Comparison of ENCODE assay signal across 22 mouse cellular contexts in genomic region chr4:29138771-29139301, GRCm38 (mm10).
DNase-seq lines count a peak whose midpoint lies in the region; ATAC-seq and TF ChIP-seq lines count a peak whose summit lies in the region.
"Had no signal": no experiment of that assay in that cellular context is flagged by ENCODE, and none has a peak within 500 bp of the region (broad histone marks: within the 10 kb centered on the region; RNA-seq: fewer than 3 reads in every experiment).

No protein-coding gene starts in this region.

- ATAC-seq in lung, embryonic 14.5 days (ENCODE audit: insufficient read depth), result peak; percentile 72
- peak; percentile 44 for ATAC-seq in lung, postnatal 0 days
- peak; percentile 44; the same call in 1 of the 2 replicates for ATAC-seq in megakaryocyte progenitor cell, adult 5-6 weeks (replicated peaks; ENCODE audit: poor library complexity)
- ATAC-seq: CD4-positive, CD25-positive, alpha-beta regulatory T cell, adult 4 months; forebrain, embryonic 14.5 days; forebrain, postnatal 0 days had no signal

- no peaks in the 10 kb centered on the region for H3K27me3 ChIP-seq in lung, embryonic 14.5 days (ENCODE audit: insufficient read depth, low read length)
- H3K27me3 ChIP-seq in lung, postnatal 0 days (replicated peaks; ENCODE audit: insufficient read depth, low read length), result no peaks in the 10 kb centered on the region
- H3K27me3 ChIP-seq: embryonic facial prominence, embryonic 12.5 days; embryonic facial prominence, embryonic 15.5 days; hindbrain, embryonic 12.5 days; hindbrain, embryonic 15.5 days had no signal

- no peaks in the 10 kb centered on the region for H3K9me3 ChIP-seq in lung, embryonic 14.5 days (ENCODE audit: low read depth, low read length)
- no peaks in the 10 kb centered on the region for H3K9me3 ChIP-seq in lung, postnatal 0 days (ENCODE audit: low read length)
- H3K9me3 ChIP-seq: embryonic facial prominence, embryonic 12.5 days; embryonic facial prominence, embryonic 15.5 days; hindbrain, embryonic 12.5 days; hindbrain, embryonic 15.5 days had no signal

- TF ChIP-seq POLR2A in lung, adult 2 months (IDR thresholded peaks at IDR 0.05; ENCODE audit: borderline replicate concordance, extremely low read depth, low read depth, low read length), result no peak

- H3K4me3 ChIP-seq in lung, embryonic 14.5 days (ENCODE audit: low read depth, low read length), result no peak overlapping the region
- H3K4me3 ChIP-seq in lung, postnatal 0 days (ENCODE audit: low read depth, low read length), result no peak overlapping the region
- H3K4me3 ChIP-seq in lung, adult 2 months (replicated peaks; ENCODE audit: extremely low read depth, low read depth, low read length), result no peak overlapping the region
- H3K4me3 ChIP-seq: embryonic facial prominence, embryonic 12.5 days; embryonic facial prominence, embryonic 15.5 days; gastrocnemius, adult 2 months; hindbrain, embryonic 12.5 days; hindbrain, embryonic 15.5 days had no signal

- H3K36me3 ChIP-seq in lung, embryonic 14.5 days (ENCODE audit: insufficient read depth), result no peaks in the 10 kb centered on the region
- H3K36me3 ChIP-seq in lung, postnatal 0 days (ENCODE audit: insufficient read depth, low read length), result no peaks in the 10 kb centered on the region
- H3K36me3 ChIP-seq: embryonic facial prominence, embryonic 12.5 days; embryonic facial prominence, embryonic 15.5 days; hindbrain, embryonic 12.5 days; hindbrain, embryonic 15.5 days had no signal

- peaks cover 3% of the 10 kb centered on the region; the same call in 1 of the 2 replicates for H3K4me1 ChIP-seq in lung, embryonic 14.5 days (ENCODE audit: insufficient read depth)
- H3K4me1 ChIP-seq in lung, postnatal 0 days (ENCODE audit: insufficient read depth, low read depth, low read length), result no peaks in the 10 kb centered on the region
- no peaks in the 10 kb centered on the region for H3K4me1 ChIP-seq in lung, adult 2 months (ENCODE audit: control insufficient read depth, insufficient read depth, low read length)
- H3K4me1 ChIP-seq: embryonic facial prominence, embryonic 12.5 days; hindbrain, embryonic 15.5 days had no signal

- peak; percentile 78 for DNase-seq in lung, embryonic 14.5 days
- DNase-seq in lung, postnatal 10 days, result no peak
- peak; percentile 38 for DNase-seq in lung, postnatal 0 days (ENCODE audit: low spot score)
- DNase-seq in lung, adult 2 months, result no peak
- DNase-seq in ovary, postnatal 14 days (ENCODE audit: low spot score), result no peak
- DNase-seq: adrenal gland, postnatal 10 days; adrenal gland, postnatal 36 days; cerebellum, adult 18-20 months; cerebellum, adult 9-10 months; cerebellum, postnatal 25 days; forebrain, postnatal 0 days; gastrocnemius, adult 2 months; gastrocnemius, postnatal 14 days; heart, adult 11 months had no signal

- 41% methylated on average over 8 of the region's 8 CpGs for WGBS in lung, embryonic 14.5 days
- WGBS in lung, postnatal 0 days, result 51% methylated on average over 8 of the region's 8 CpGs
- 62% methylated on average over 8 of the region's 8 CpGs for WGBS in lung, adult 2 months

- no peak for TF ChIP-seq EP300 in lung, postnatal 0 days (IDR thresholded peaks at IDR 0.05)

- H3K4me2 ChIP-seq in lung, embryonic 14.5 days, result no peak overlapping the region
- no peak overlapping the region for H3K4me2 ChIP-seq in lung, postnatal 0 days (replicated peaks; ENCODE audit: low read depth, low read length)
- H3K4me2 ChIP-seq: embryonic facial prominence, embryonic 12.5 days; embryonic facial prominence, embryonic 15.5 days; heart, embryonic 11.5 days; hindbrain, embryonic 12.5 days; hindbrain, embryonic 15.5 days had no signal

- H3K9ac ChIP-seq in lung, embryonic 14.5 days, result no peak overlapping the region
- no peak overlapping the region for H3K9ac ChIP-seq in lung, postnatal 0 days (replicated peaks; ENCODE audit: low read depth)
- H3K9ac ChIP-seq: embryonic facial prominence, embryonic 12.5 days; embryonic facial prominence, embryonic 15.5 days; forebrain, postnatal 0 days; hindbrain, embryonic 12.5 days; hindbrain, embryonic 15.5 days had no signal

- no peak for TF ChIP-seq CTCF in lung, embryonic 14.5 days (IDR thresholded peaks at IDR 0.05; ENCODE audit: low read depth)
- no peak for TF ChIP-seq CTCF in lung, postnatal 0 days (IDR thresholded peaks at IDR 0.05)
- TF ChIP-seq CTCF in lung, adult 2 months (IDR thresholded peaks at IDR 0.05; ENCODE audit: insufficient read depth, low read length), result no peak

- no peak overlapping the region for H3K27ac ChIP-seq in lung, embryonic 14.5 days (ENCODE audit: low read depth)
- H3K27ac ChIP-seq in lung, postnatal 0 days (ENCODE audit: low read length), result no peak overlapping the region
- H3K27ac ChIP-seq: embryonic facial prominence, embryonic 12.5 days; embryonic facial prominence, embryonic 15.5 days; gastrocnemius, adult 2 months; hindbrain, embryonic 12.5 days; hindbrain, embryonic 15.5 days had no signal

Comparison
In these comparisons a context has a peak if more than half of its experiments do, and no peak if none do; other contexts are left out.
1. DNase-seq: peak in lung, embryonic 14.5 days (single experiment) and lung, postnatal 0 days (single experiment); none in lung, postnatal 10 days (single experiment), lung, adult 2 months (single experiment) and ovary, postnatal 14 days (single experiment).
2. Peak in every context shown above with its lines, with median percentiles within 50 percentile points of each other: ATAC-seq.